Mouse (Mus musculus) lung, postnatal 0 days (tissue): ENCODE measurements at regions not wholly inside any gene's neighbourhood (a gene's known extent, or its start where the extent isn't known, plus 50 kb on each side); places are given as distances from the start of the nearest gene placed in this dataset.
A peak's percentile ranks its signal among the peaks of the same experiment; 100 is the strongest.

ENCODE experiments used
- ATAC-seq: fragments of 200-750 bp; cut with Nextera tagmentation; 2 replicates; pipeline ENCODE4 v1.8.0; 2017; ENCODE audit warnings: moderate library complexity
- DNase-seq: peaks from one replicate; pipeline ENCODE4 v3.0.0-alpha.2; 2016; ENCODE audit warnings: low spot score
- H3K27ac ChIP-seq: fragments of 300-500 bp; sonication (generic); 2 replicates; pipeline ENCODE4 v1.5.1; 2014; ENCODE audit warnings: antibody characterized with exemption, mild to moderate bottlenecking, low read length, mixed read lengths
- H3K27me3 ChIP-seq: fragments of 300-500 bp; sonication (generic); replicated peaks from 2 replicates; pipeline ENCODE4 v1.6.1; 2014; ENCODE audit warnings: low read length, mixed read lengths; ENCODE audit not compliant: insufficient read depth
- H3K36me3 ChIP-seq: fragments of 300-500 bp; sonication (generic); 2 replicates; pipeline ENCODE4 v1.6.1; 2014; ENCODE audit warnings: low read length, mixed read lengths; ENCODE audit not compliant: insufficient read depth
- H3K4me1 ChIP-seq: fragments of 300-500 bp; sonication (generic); 2 replicates; pipeline ENCODE4 v1.6.1; 2014; ENCODE audit warnings: antibody characterized with exemption, low read depth, low read length, mixed read lengths; ENCODE audit not compliant: insufficient read depth
- H3K4me2 ChIP-seq: fragments of 300-500 bp; sonication (generic); replicated peaks from 2 replicates; pipeline ENCODE4 v1.6.1; 2014; ENCODE audit warnings: low read depth, mild to moderate bottlenecking, low read length, moderate library complexity, mixed read lengths
- H3K4me3 ChIP-seq: fragments of 300-500 bp; sonication (generic); 2 replicates; pipeline ENCODE4 v1.5.1; 2014; ENCODE audit warnings: low read depth, low read length
- H3K9ac ChIP-seq: fragments of 300-500 bp; sonication (generic); replicated peaks from 2 replicates; pipeline ENCODE4 v1.6.1; 2014; ENCODE audit warnings: low read depth, mild to moderate bottlenecking
- H3K9me3 ChIP-seq: fragments of 300-500 bp; sonication (generic); 2 replicates; pipeline ENCODE4 v1.6.1; 2016; ENCODE audit warnings: low read length, mixed read lengths
- CTCF ChIP-seq: IDR thresholded peaks from 2 replicates; pipeline ENCODE4 v1.5.1; 2016; ENCODE audit warnings: antibody characterized with exemption, mild to moderate bottlenecking
- EP300 ChIP-seq: IDR thresholded peaks from 2 replicates; pipeline ENCODE4 v1.6.1; 2016; ENCODE audit warnings: antibody characterized with exemption, mild to moderate bottlenecking, control low read depth
- WGBS: fragments of 180-500 bp; shearing (Covaris S2); extraction: QIAGEN DNeasy Blood & Tissue Kit; methylation state at CpG from one replicate; pipeline ENCODE4 v1.1.7; 2014; 5-methylcytosine and 5-hydroxymethylcytosine counted together

GRCm38 (mm10) chr4:142340057-142340456 lies 100.9 kb upstream of the Kazn start:
- 23% methylated on average over 3 of the region's 3 CpGs for WGBS
- Histone ChIP-seq H3K27me3 (no peaks in the 10 kb centered on the region), H3K36me3 (no peaks in the 10 kb centered on the region), H3K4me3 (no peak overlapping the region), H3K4me1 (no peaks in the 10 kb centered on the region), H3K9ac (no peak overlapping the region), H3K9me3 (no peaks in the 10 kb centered on the region), H3K27ac (no peak overlapping the region), H3K4me2 (no peak overlapping the region)
- no peak for TF ChIP-seq EP300
- TF ChIP-seq CTCF: no peak
- ATAC-seq (no peak), DNase-seq (no peak)

DNA sequence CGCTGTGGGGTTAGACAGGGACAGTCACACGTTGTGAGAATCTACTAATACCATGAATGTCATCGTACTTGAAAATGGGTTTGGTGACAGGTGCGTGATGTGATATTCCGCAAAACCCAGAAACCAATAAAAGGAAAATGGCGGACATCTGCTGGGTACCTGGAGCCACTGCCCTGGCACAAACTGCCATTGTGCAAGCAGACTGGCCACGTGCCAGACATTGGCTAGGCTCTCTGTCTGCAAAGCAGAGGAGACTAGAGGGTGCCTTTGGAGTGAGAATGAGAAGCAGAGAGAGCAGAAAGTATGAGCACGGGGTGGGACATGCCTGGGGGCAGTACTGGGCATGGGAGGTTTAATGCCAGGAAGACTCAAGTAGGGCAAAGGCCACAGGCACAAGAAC lies 98.5 kb upstream of the Kazn start:
- Histone ChIP-seq H3K9me3 (no peaks in the 10 kb centered on the region), H3K36me3 (no peaks in the 10 kb centered on the region), H3K4me2 (no peak overlapping the region), H3K4me1 (no peaks in the 10 kb centered on the region), H3K27ac (no peak overlapping the region), H3K9ac (no peak overlapping the region), H3K27me3 (no peaks in the 10 kb centered on the region), H3K4me3 (no peak overlapping the region)
- DNase-seq: peak; percentile 25
- no peak for ATAC-seq
- WGBS: 84% methylated on average over 8 of the region's 8 CpGs
- TF ChIP-seq EP300: no peak

DNA sequence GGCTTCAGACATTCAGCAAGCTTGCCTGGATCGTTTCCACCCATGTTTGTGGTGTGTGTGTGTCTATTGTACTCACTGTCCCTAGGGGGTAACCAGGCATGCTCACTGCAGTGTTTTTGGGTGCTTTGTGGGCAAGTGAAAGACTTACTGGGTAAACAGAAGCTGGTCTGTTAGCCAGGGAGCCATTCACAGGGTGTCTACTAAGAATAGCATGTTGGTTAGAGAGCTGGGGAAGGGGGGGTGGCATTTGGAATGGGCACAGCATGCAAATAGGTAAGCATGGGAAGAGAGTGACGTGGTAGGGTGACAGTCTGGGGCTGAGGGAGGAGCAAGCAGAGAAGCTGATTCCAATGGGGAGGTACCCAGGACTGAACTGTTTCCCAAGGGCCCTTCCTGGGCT lies 97.7 kb upstream of the Kazn start:
- no peak overlapping the region for H3K4me2 ChIP-seq
- TF ChIP-seq EP300: no peak
- no peak for TF ChIP-seq CTCF
- ATAC-seq: no peak
- no peak overlapping the region for H3K27ac ChIP-seq
- WGBS: 62% methylated on average over 2 of the region's 2 CpGs
- no peak overlapping the region for H3K4me3 ChIP-seq
- H3K9me3 ChIP-seq: no peaks in the 10 kb centered on the region
- no peak for DNase-seq
- no peaks in the 10 kb centered on the region for H3K4me1 ChIP-seq
- no peak overlapping the region for H3K9ac ChIP-seq
- H3K36me3 ChIP-seq: no peaks in the 10 kb centered on the region
- H3K27me3 ChIP-seq: no peaks in the 10 kb centered on the region

DNA sequence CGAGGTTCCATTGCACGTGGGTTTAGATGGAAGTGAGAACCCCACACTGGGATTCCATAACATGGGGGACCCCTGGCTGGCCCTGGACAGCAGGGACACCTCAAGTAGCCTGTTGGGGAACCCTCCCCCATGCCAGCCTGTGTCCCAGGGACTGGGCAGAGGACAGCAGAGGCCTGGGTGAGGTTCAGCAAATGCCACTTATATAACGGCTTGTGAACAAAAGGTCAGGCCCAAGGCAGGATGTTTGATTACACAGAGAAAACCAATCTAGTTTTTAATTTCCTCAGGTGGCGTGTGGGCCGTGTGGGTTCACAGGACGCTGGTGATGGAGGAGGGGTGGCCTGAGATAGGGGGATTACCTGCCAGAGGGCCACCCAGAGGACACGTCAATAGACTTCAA lies 94.9 kb upstream of the Kazn start:
- no peaks in the 10 kb centered on the region for H3K4me1 ChIP-seq
- no peak overlapping the region for H3K4me3 ChIP-seq
- TF ChIP-seq EP300 (no peak), CTCF (no peak)
- WGBS: 82% methylated on average over 7 of the region's 7 CpGs
- H3K4me2 ChIP-seq: no peak overlapping the region
- H3K27ac ChIP-seq: no peak overlapping the region
- H3K27me3 ChIP-seq: no peaks in the 10 kb centered on the region
- ATAC-seq (no peak), DNase-seq (no peak)
- no peaks in the 10 kb centered on the region for H3K36me3 ChIP-seq
- H3K9me3 ChIP-seq: no peaks in the 10 kb centered on the region
- no peak overlapping the region for H3K9ac ChIP-seq

DNA sequence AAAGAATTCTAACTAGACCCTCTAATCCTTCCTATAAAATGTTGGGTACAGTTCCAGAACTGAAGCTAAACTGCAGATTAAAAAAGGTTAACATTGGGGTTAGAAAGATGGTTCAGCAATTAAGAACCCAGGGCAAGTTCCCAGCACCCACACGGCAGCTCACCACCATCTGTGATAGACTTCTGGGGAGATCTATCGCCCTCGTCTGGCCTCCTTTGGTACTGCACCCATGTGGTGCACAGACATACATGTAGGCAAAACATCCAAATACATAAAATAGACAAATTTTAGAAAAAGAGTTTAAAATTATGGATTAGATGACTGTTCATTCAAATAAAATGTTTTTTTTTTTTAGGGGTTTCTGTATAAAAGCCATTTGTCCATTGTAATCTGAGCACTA lies 91.4 kb upstream of the Kazn start:
- no peaks in the 10 kb centered on the region for H3K36me3 ChIP-seq
- H3K4me1 ChIP-seq: no peaks in the 10 kb centered on the region
- DNase-seq: no peak
- no peak overlapping the region for H3K4me3 ChIP-seq
- 93% methylated on average over 3 of the region's 3 CpGs for WGBS
- TF ChIP-seq CTCF (peak; percentile 21; the same call in 1 of the 2 replicates), EP300 (no peak)
- no peak overlapping the region for H3K4me2 ChIP-seq
- no peaks in the 10 kb centered on the region for H3K27me3 ChIP-seq
- no peak overlapping the region for H3K27ac ChIP-seq
- no peak overlapping the region for H3K9ac ChIP-seq
- no peak for ATAC-seq
- no peaks in the 10 kb centered on the region for H3K9me3 ChIP-seq

DNA sequence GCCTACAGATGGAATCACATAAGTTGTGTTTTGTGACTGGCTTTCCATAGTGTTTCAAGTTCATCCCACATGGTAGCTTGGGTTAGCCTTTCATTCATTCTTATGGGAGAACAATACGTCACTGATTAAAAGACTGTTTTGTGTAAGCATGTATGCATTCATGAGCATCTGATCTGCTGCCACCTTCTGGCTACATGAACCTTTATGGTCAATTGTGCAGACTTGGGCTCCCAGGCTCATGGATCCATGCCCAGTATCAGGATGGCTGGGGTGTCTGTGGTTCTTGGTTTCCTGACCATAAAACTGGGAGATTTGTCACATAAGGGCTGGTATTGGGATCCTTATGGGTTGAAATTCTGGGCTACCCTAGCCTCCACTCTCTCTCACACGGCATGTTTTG lies 90.4 kb upstream of the Kazn start:
- H3K9ac ChIP-seq: no peak overlapping the region
- no peak for ATAC-seq

DNA sequence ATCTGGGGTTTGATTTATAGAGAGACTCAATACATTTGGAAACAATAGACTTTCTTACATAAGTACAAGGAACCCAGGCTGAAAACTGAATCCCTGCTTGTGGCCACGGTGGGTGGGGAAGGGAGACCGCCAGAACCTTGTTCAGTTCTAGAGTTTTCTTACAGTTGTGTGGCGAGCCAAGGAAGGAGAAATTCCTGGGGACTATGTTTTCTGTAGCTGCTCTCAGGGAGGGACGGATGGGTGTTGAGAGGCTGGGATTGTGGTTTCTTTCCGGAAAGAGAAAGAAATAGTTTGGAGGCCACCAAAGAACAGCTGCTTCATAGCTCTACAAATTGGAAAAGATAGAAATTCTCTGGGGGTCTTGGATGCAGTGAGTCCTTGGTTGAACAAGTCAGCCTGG lies 87.3 kb upstream of the Kazn start:
- DNase-seq (no peak), ATAC-seq (no peak)
- H3K27ac ChIP-seq: no peak overlapping the region
- no peaks in the 10 kb centered on the region for H3K36me3 ChIP-seq
- no peak overlapping the region for H3K4me3 ChIP-seq
- TF ChIP-seq EP300: no peak
- no peak for TF ChIP-seq CTCF
- H3K9ac ChIP-seq: no peak overlapping the region
- H3K4me2 ChIP-seq: no peak overlapping the region
- H3K9me3 ChIP-seq: no peaks in the 10 kb centered on the region
- no peaks in the 10 kb centered on the region for H3K27me3 ChIP-seq
- 77% methylated on average over 5 of the region's 5 CpGs for WGBS
- no peaks in the 10 kb centered on the region for H3K4me1 ChIP-seq

More for the DNA sequence above, 90.4 kb upstream of the Kazn start:
- TF ChIP-seq CTCF (peak; percentile 7; the same call in 1 of the 2 replicates), EP300 (no peak)
- Histone ChIP-seq H3K4me1 (no peaks in the 10 kb centered on the region), H3K36me3 (no peaks in the 10 kb centered on the region), H3K27ac (no peak overlapping the region), H3K9me3 (no peaks in the 10 kb centered on the region), H3K4me2 (no peak overlapping the region), H3K4me3 (no peak overlapping the region), H3K27me3 (no peaks in the 10 kb centered on the region)
- DNase-seq: no peak
- 86% methylated on average over 2 of the region's 2 CpGs for WGBS
